ENCODE assay signal across 25 mouse cellular contexts in the genomic region with DNA sequence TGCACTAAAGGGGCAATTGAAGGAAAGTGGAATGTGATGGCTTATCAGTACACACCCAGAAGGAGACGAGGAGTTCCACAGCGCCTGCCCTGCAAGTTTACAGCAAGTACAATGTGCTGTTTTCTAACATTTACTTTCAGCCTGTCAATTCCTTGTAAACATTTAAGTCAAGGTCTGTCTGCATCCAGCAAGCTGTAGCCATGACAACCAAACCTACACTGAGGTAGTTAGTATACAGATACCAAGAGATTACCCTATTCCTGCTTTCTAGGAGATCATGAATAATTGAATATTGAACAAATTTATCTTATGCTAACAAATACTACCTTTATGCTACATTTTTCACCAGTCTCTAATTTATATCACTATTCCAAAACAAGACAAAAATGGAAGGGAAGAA.
A peak's percentile ranks its signal among the peaks of the same experiment; 100 is the strongest.
DNase-seq lines count a peak whose midpoint lies in the region; ATAC-seq and TF ChIP-seq lines count a peak whose summit lies in the region.
"Had no signal": no experiment of that assay in that cellular context is flagged by ENCODE, and none has a peak within 500 bp of the region (broad histone marks: within the 10 kb centered on the region; RNA-seq: fewer than 3 reads in every experiment).

No protein-coding gene starts in this region.

- H3K36me3 ChIP-seq in forebrain, embryonic 16.5 days (ENCODE audit: control insufficient read depth, insufficient read depth), result no peaks in the 10 kb centered on the region
- no peaks in the 10 kb centered on the region for H3K36me3 ChIP-seq in forebrain, embryonic 14.5 days (ENCODE audit: control insufficient read depth, insufficient read depth, low read length)
- no peaks in the 10 kb centered on the region for H3K36me3 ChIP-seq in midbrain, embryonic 14.5 days (ENCODE audit: control insufficient read depth, insufficient read depth, low read length)
- H3K36me3 ChIP-seq in midbrain, embryonic 10.5 days, result no peaks in the 10 kb centered on the region
- no peaks in the 10 kb centered on the region for H3K36me3 ChIP-seq in midbrain, postnatal 0 days (ENCODE audit: insufficient read depth, low read length)
- H3K36me3 ChIP-seq: embryonic facial prominence, embryonic 10.5 days; embryonic facial prominence, embryonic 13.5 days; forebrain, embryonic 12.5 days; hindbrain, embryonic 13.5 days had no signal

- H3K4me1 ChIP-seq in forebrain, embryonic 16.5 days (replicated peaks; ENCODE audit: control insufficient read depth, insufficient read depth, low read length), result no peaks in the 10 kb centered on the region
- no peaks in the 10 kb centered on the region for H3K4me1 ChIP-seq in forebrain, embryonic 14.5 days (ENCODE audit: control insufficient read depth, insufficient read depth, low read length)
- H3K4me1 ChIP-seq in midbrain, embryonic 14.5 days (ENCODE audit: control insufficient read depth, insufficient read depth, low read length), result no peaks in the 10 kb centered on the region
- no peaks in the 10 kb centered on the region for H3K4me1 ChIP-seq in midbrain, embryonic 10.5 days
- no peaks in the 10 kb centered on the region for H3K4me1 ChIP-seq in midbrain, postnatal 0 days (ENCODE audit: insufficient read depth, low read length)
- H3K4me1 ChIP-seq: embryonic facial prominence, embryonic 10.5 days; embryonic facial prominence, embryonic 13.5 days; forebrain, embryonic 12.5 days; hindbrain, embryonic 13.5 days had no signal

- H3K9me3 ChIP-seq in forebrain, embryonic 16.5 days (ENCODE audit: control insufficient read depth, low read length), result no peaks in the 10 kb centered on the region
- no peaks in the 10 kb centered on the region for H3K9me3 ChIP-seq in forebrain, embryonic 14.5 days (replicated peaks; ENCODE audit: control insufficient read depth, low read length)
- H3K9me3 ChIP-seq in midbrain, embryonic 14.5 days (ENCODE audit: control insufficient read depth, low read length), result no peaks in the 10 kb centered on the region
- no peaks in the 10 kb centered on the region for H3K9me3 ChIP-seq in midbrain, embryonic 10.5 days (replicated peaks)
- no peaks in the 10 kb centered on the region for H3K9me3 ChIP-seq in midbrain, postnatal 0 days (ENCODE audit: low read length)
- H3K9me3 ChIP-seq: embryonic facial prominence, embryonic 10.5 days; embryonic facial prominence, embryonic 13.5 days; forebrain, embryonic 12.5 days; hindbrain, embryonic 13.5 days had no signal

- H3K27ac ChIP-seq in forebrain, embryonic 16.5 days (ENCODE audit: low read length), result no peak overlapping the region
- no peak overlapping the region for H3K27ac ChIP-seq in forebrain, embryonic 14.5 days (ENCODE audit: low read depth, low read length)
- H3K27ac ChIP-seq in midbrain, embryonic 14.5 days (replicated peaks; ENCODE audit: low read depth, low read length), result no peak overlapping the region
- H3K27ac ChIP-seq in midbrain, embryonic 10.5 days (replicated peaks), result no peak overlapping the region
- H3K27ac ChIP-seq in midbrain, postnatal 0 days (ENCODE audit: low read depth, low read length), result no peak overlapping the region
- H3K27ac ChIP-seq: embryonic facial prominence, embryonic 10.5 days; embryonic facial prominence, embryonic 13.5 days; forebrain, embryonic 12.5 days; gastrocnemius, adult 2 months; hindbrain, embryonic 13.5 days had no signal

- no peak for DNase-seq in forebrain, embryonic 14.5 days (ENCODE audit: low spot score)
- DNase-seq in midbrain, embryonic 14.5 days, result peak; percentile 43
- no peak for DNase-seq in midbrain, embryonic 10.5 days (ENCODE audit: low spot score)
- DNase-seq in brain, adult 2 months (ENCODE audit: low read depth, low spot score), result peak; percentile 12
- peak; percentile 6 for DNase-seq in midbrain, postnatal 0 days (ENCODE audit: low spot score)
- DNase-seq in layer of hippocampus, postnatal 10 days (ENCODE audit: low spot score in 2 of 2), result no peak
- DNase-seq: adrenal gland, adult 8-10 months; adrenal gland, postnatal 25 days; cerebellum, adult 11-12 months; cerebellum, adult 8-10 months; cerebellum, postnatal 36 days; embryo, embryonic 11 days; gastrocnemius, adult 2 months; gastrocnemius, postnatal 14 days; heart, adult 11 months had no signal

- no peak overlapping the region for H3K9ac ChIP-seq in forebrain, embryonic 16.5 days (replicated peaks; ENCODE audit: low read depth, low read length)
- H3K9ac ChIP-seq in forebrain, embryonic 14.5 days (ENCODE audit: low read length), result no peak overlapping the region
- H3K9ac ChIP-seq in midbrain, embryonic 14.5 days (replicated peaks; ENCODE audit: low read length), result no peak overlapping the region
- no peak overlapping the region for H3K9ac ChIP-seq in midbrain, postnatal 0 days (replicated peaks; ENCODE audit: low read length, poor library complexity, severe bottlenecking)
- H3K9ac ChIP-seq: embryonic facial prominence, embryonic 13.5 days; forebrain, embryonic 12.5 days; hindbrain, embryonic 13.5 days had no signal

- H3K27me3 ChIP-seq in forebrain, embryonic 16.5 days (replicated peaks; ENCODE audit: control insufficient read depth, insufficient read depth, low read length), result no peaks in the 10 kb centered on the region
- no peaks in the 10 kb centered on the region for H3K27me3 ChIP-seq in forebrain, embryonic 14.5 days (replicated peaks; ENCODE audit: control insufficient read depth, insufficient read depth, low read length)
- H3K27me3 ChIP-seq in midbrain, embryonic 14.5 days (ENCODE audit: control insufficient read depth, insufficient read depth, low read length), result no peaks in the 10 kb centered on the region
- no peaks in the 10 kb centered on the region for H3K27me3 ChIP-seq in midbrain, embryonic 10.5 days (ENCODE audit: low read depth, poor library complexity, severe bottlenecking)
- H3K27me3 ChIP-seq in midbrain, postnatal 0 days (ENCODE audit: insufficient read depth, low read length), result no peaks in the 10 kb centered on the region
- H3K27me3 ChIP-seq: embryonic facial prominence, embryonic 13.5 days; forebrain, embryonic 12.5 days; hindbrain, embryonic 13.5 days had no signal

- TF ChIP-seq CTCF in midbrain, postnatal 0 days (IDR thresholded peaks at IDR 0.05), result no peak

- WGBS in forebrain, embryonic 16.5 days, result 59% methylated on average over 2 of the region's 2 CpGs
- WGBS in forebrain, embryonic 14.5 days, result 61% methylated on average over 2 of the region's 2 CpGs
- WGBS in midbrain, embryonic 14.5 days, result 88% methylated on average over 2 of the region's 2 CpGs
- 84% methylated on average over 2 of the region's 2 CpGs for WGBS in midbrain, embryonic 10.5 days
- 62% methylated on average over 2 of the region's 2 CpGs for WGBS in midbrain, postnatal 0 days

- no peak overlapping the region for H3K4me2 ChIP-seq in forebrain, embryonic 16.5 days (ENCODE audit: low read length)
- H3K4me2 ChIP-seq in forebrain, embryonic 14.5 days (ENCODE audit: low read length), result no peak overlapping the region
- H3K4me2 ChIP-seq in midbrain, embryonic 14.5 days (ENCODE audit: low read length), result no peak overlapping the region
- no peak overlapping the region for H3K4me2 ChIP-seq in midbrain, postnatal 0 days (ENCODE audit: low read depth, low read length, poor library complexity, severe bottlenecking)
- H3K4me2 ChIP-seq: embryonic facial prominence, embryonic 13.5 days; forebrain, embryonic 12.5 days; heart, embryonic 11.5 days; hindbrain, embryonic 13.5 days had no signal

- no peak overlapping the region for H3K4me3 ChIP-seq in forebrain, embryonic 16.5 days (replicated peaks; ENCODE audit: low read length)
- H3K4me3 ChIP-seq in forebrain, embryonic 14.5 days (ENCODE audit: low read depth, low read length), result no peak overlapping the region
- H3K4me3 ChIP-seq in midbrain, embryonic 14.5 days (replicated peaks; ENCODE audit: low read depth, low read length), result no peak overlapping the region
- H3K4me3 ChIP-seq in midbrain, embryonic 10.5 days, result no peak overlapping the region
- H3K4me3 ChIP-seq in midbrain, postnatal 0 days (ENCODE audit: low read depth, low read length), result no peak overlapping the region
- H3K4me3 ChIP-seq: embryonic facial prominence, embryonic 10.5 days; embryonic facial prominence, embryonic 13.5 days; erythroblast, embryonic 14.5 days; forebrain, embryonic 12.5 days; gastrocnemius, adult 2 months; hindbrain, embryonic 13.5 days had no signal

- 0 out of 2 replicates have a peak, but pooled peaks have one; percentile 38 for ATAC-seq in forebrain, embryonic 16.5 days
- ATAC-seq in forebrain, embryonic 14.5 days, result no peak
- ATAC-seq in midbrain, embryonic 14.5 days (ENCODE audit: low FRiP score, low TSS enrichment), result no peak
- ATAC-seq in midbrain, postnatal 0 days (ENCODE audit: low FRiP score), result no peak; the same call in 1 of the 2 replicates
- ATAC-seq: activated CD4-positive, CD25-positive, alpha-beta regulatory T cell, adult 4 months; hindbrain, embryonic 16.5 days; inflammation-experienced regulatory T-cells, adult 6 months had no signal

Comparison
In these comparisons a context has a peak if more than half of its experiments do, and no peak if none do; other contexts are left out.
1. DNase-seq: peak in midbrain, embryonic 14.5 days (single experiment), brain, adult 2 months (single experiment) and midbrain, postnatal 0 days (single experiment); none in forebrain, embryonic 14.5 days (single experiment), midbrain, embryonic 10.5 days (single experiment) and layer of hippocampus, postnatal 10 days (0 of 2).